Mouse (Mus musculus): ENCODE results near the gene Arl15. TPM values are rescaled to one million over a fixed set of nuclear protein-coding genes. Genes with fewer than 3 reads are reported as not detected.

Arl15 gene
- polyA plus RNA-seq, 1 experiment from 2014 or later, result 4.9 TPM

GRCm38 (mm10) chr13:113911986-113912519 is 117.7 kb downstream of the Arl15 start:
- ATAC-seq, result no peak
- Histone ChIP-seq H3K4me3 (ENCODE audit: low read depth, low read length) (no peak overlapping the region), H3K27me3 (replicated peaks; ENCODE audit: control insufficient read depth, insufficient read depth, low read length) (no peaks in the 10 kb centered on the region), H3K27ac (ENCODE audit: low read depth, low read length) (no peak overlapping the region), H3K4me1 (replicated peaks; ENCODE audit: control insufficient read depth, insufficient read depth, low read length) (0 out of 2 replicates have a peak, but pooled peaks cover 2% of the 10 kb centered on the region), H3K4me2 (replicated peaks; ENCODE audit: low read depth) (no peak overlapping the region), H3K9ac (ENCODE audit: low read depth, low read length) (no peak overlapping the region), H3K9me3 (ENCODE audit: control insufficient read depth) (no peaks in the 10 kb centered on the region), H3K36me3 (ENCODE audit: control insufficient read depth, insufficient read depth) (no peaks in the 10 kb centered on the region)
- 69% methylated on average over 11 of the region's 11 CpGs for WGBS
- no peak for TF ChIP-seq CTCF (IDR thresholded peaks at IDR 0.05; ENCODE audit: low read depth)

GRCm38 (mm10) chr13:113914551-113914971 is 120.3 kb downstream of the Arl15 start:
- H3K36me3 ChIP-seq (ENCODE audit: control insufficient read depth, insufficient read depth), result no peaks in the 10 kb centered on the region
- no peak overlapping the region for H3K27ac ChIP-seq (ENCODE audit: low read depth, low read length)
- H3K9ac ChIP-seq (ENCODE audit: low read depth, low read length), result no peak overlapping the region
- no peak for ATAC-seq
- H3K4me3 ChIP-seq (ENCODE audit: low read depth, low read length), result no peak overlapping the region
- H3K27me3 ChIP-seq (replicated peaks; ENCODE audit: control insufficient read depth, insufficient read depth, low read length), result no peaks in the 10 kb centered on the region
- 60% methylated on average over 9 of the region's 9 CpGs for WGBS
- TF ChIP-seq CTCF (IDR thresholded peaks at IDR 0.05; ENCODE audit: low read depth), result no peak
- H3K4me2 ChIP-seq (replicated peaks; ENCODE audit: low read depth), result no peak overlapping the region
- H3K9me3 ChIP-seq (ENCODE audit: control insufficient read depth), result no peaks in the 10 kb centered on the region
- H3K4me1 ChIP-seq (replicated peaks; ENCODE audit: control insufficient read depth, insufficient read depth, low read length), result no peaks in the 10 kb centered on the region

- Histone ChIP-seq H3K36me3 (ENCODE audit: control insufficient read depth, insufficient read depth) (no peaks in the 10 kb centered on the region), H3K4me2 (replicated peaks; ENCODE audit: low read depth) (no peak overlapping the region), H3K4me1 (replicated peaks; ENCODE audit: control insufficient read depth, insufficient read depth, low read length) (no peaks in the 10 kb centered on the region), H3K27me3 (replicated peaks; ENCODE audit: control insufficient read depth, insufficient read depth, low read length) (no peaks in the 10 kb centered on the region), H3K4me3 (ENCODE audit: low read depth, low read length) (no peak overlapping the region), H3K9ac (ENCODE audit: low read depth, low read length) (no peak overlapping the region), H3K27ac (ENCODE audit: low read depth, low read length) (no peak overlapping the region), H3K9me3 (ENCODE audit: control insufficient read depth) (no peaks in the 10 kb centered on the region)
- ATAC-seq, result no peak
- 93% methylated on average over 14 of the region's 14 CpGs for WGBS
- no peak for TF ChIP-seq CTCF (IDR thresholded peaks at IDR 0.05; ENCODE audit: low read depth)
These were observed 121.4 kb downstream of the Arl15 start for GRCm38 (mm10) chr13:113915700-113916099.

GRCm38 (mm10) chr13:113916761-113917160 is 122.5 kb downstream of the Arl15 start:
- H3K4me3 ChIP-seq (ENCODE audit: low read depth, low read length), result no peak overlapping the region
- no peaks in the 10 kb centered on the region for H3K9me3 ChIP-seq (ENCODE audit: control insufficient read depth)
- H3K4me1 ChIP-seq (replicated peaks; ENCODE audit: control insufficient read depth, insufficient read depth, low read length), result no peaks in the 10 kb centered on the region
- TF ChIP-seq CTCF (IDR thresholded peaks at IDR 0.05; ENCODE audit: low read depth), result no peak
- no peak overlapping the region for H3K4me2 ChIP-seq (replicated peaks; ENCODE audit: low read depth)
- no peak overlapping the region for H3K9ac ChIP-seq (ENCODE audit: low read depth, low read length)
- WGBS, result 91% methylated on average over 5 of the region's 5 CpGs
- H3K36me3 ChIP-seq (ENCODE audit: control insufficient read depth, insufficient read depth), result no peaks in the 10 kb centered on the region
- no peaks in the 10 kb centered on the region for H3K27me3 ChIP-seq (replicated peaks; ENCODE audit: control insufficient read depth, insufficient read depth, low read length)
- H3K27ac ChIP-seq (ENCODE audit: low read depth, low read length), result no peak overlapping the region
- ATAC-seq, result no peak

- no peaks in the 10 kb centered on the region for H3K9me3 ChIP-seq (ENCODE audit: control insufficient read depth)
- ATAC-seq, result no peak
- H3K4me3 ChIP-seq (ENCODE audit: low read depth, low read length), result no peak overlapping the region
- H3K36me3 ChIP-seq (ENCODE audit: control insufficient read depth, insufficient read depth), result no peaks in the 10 kb centered on the region
- no peak overlapping the region for H3K4me2 ChIP-seq (replicated peaks; ENCODE audit: low read depth)
- H3K4me1 ChIP-seq (replicated peaks; ENCODE audit: control insufficient read depth, insufficient read depth, low read length), result no peaks in the 10 kb centered on the region
- H3K27me3 ChIP-seq (replicated peaks; ENCODE audit: control insufficient read depth, insufficient read depth, low read length), result no peaks in the 10 kb centered on the region
- H3K27ac ChIP-seq (ENCODE audit: low read depth, low read length), result no peak overlapping the region
- no peak overlapping the region for H3K9ac ChIP-seq (ENCODE audit: low read depth, low read length)
- 87% methylated on average over 6 of the region's 6 CpGs for WGBS
- no peak for TF ChIP-seq CTCF (IDR thresholded peaks at IDR 0.05; ENCODE audit: low read depth)
These were observed 123.1 kb downstream of the Arl15 start for GRCm38 (mm10) chr13:113917376-113917775.

GRCm38 (mm10) chr13:113917868-113918411 is 123.6 kb downstream of the Arl15 start:
- TF ChIP-seq CTCF (IDR thresholded peaks at IDR 0.05; ENCODE audit: low read depth), result no peak
- Histone ChIP-seq H3K9ac (ENCODE audit: low read depth, low read length) (no peak overlapping the region), H3K4me2 (replicated peaks; ENCODE audit: low read depth) (no peak overlapping the region), H3K27me3 (replicated peaks; ENCODE audit: control insufficient read depth, insufficient read depth, low read length) (no peaks in the 10 kb centered on the region), H3K27ac (ENCODE audit: low read depth, low read length) (no peak overlapping the region), H3K36me3 (ENCODE audit: control insufficient read depth, insufficient read depth) (no peaks in the 10 kb centered on the region), H3K9me3 (ENCODE audit: control insufficient read depth) (no peaks in the 10 kb centered on the region), H3K4me3 (ENCODE audit: low read depth, low read length) (no peak overlapping the region), H3K4me1 (replicated peaks; ENCODE audit: control insufficient read depth, insufficient read depth, low read length) (no peaks in the 10 kb centered on the region)
- WGBS, result 84% methylated on average over 15 of the region's 15 CpGs
- ATAC-seq, result no peak

All from intestine, postnatal 0 days (tissue).